Mouse (Mus musculus) cerebellum, postnatal 25 days (tissue): ENCODE results near the gene Trp53i13.
"Not testable (repeated sequence)": the region's sequence is repeated elsewhere in the genome, so short reads cannot be mapped to it uniquely, and the experiment has no call there.

Experiments
- DNase-seq, 2 experiments: peaks; one replicate each; pipeline ENCODE4 v3.0.0; 2021; ENCODE audit warnings: mixed read lengths in 2 of 2

Gene Trp53i13

GRCm38 (mm10) chr11:77515637-77516552 is at the start of gene Trp53i13:
Gene Trp53i13 (minus strand): TSS chr11:77515980.
- DNase-seq, result no peak

GRCm38 (mm10) chr11:77545261-77545660 is 29.5 kb upstream of the Trp53i13 start:
- DNase-seq, result no peak

GRCm38 (mm10) chr11:77532202-77532846 is 16.5 kb upstream of the Trp53i13 start:
- no peak for DNase-seq

GRCm38 (mm10) chr11:77530862-77531261 is 15.1 kb upstream of the Trp53i13 start:
- DNase-seq, result no peak

GRCm38 (mm10) chr11:77529644-77530043 is 13.9 kb upstream of the Trp53i13 start:
- DNase-seq, result no peak

- DNase-seq, result not testable (repeated sequence)
Observed at GRCm38 (mm10) chr11:77528420-77528819, 12.6 kb upstream of the Trp53i13 start.

GRCm38 (mm10) chr11:77525804-77526486 is 10.2 kb upstream of the Trp53i13 start:
- no peak for DNase-seq

GRCm38 (mm10) chr11:77520601-77521529 is 5.1 kb upstream of the Trp53i13 start:
- peak in 1 of 2 experiments; percentile 12 for DNase-seq

- peak in 1 of 2 experiments; percentile 7 for DNase-seq
Observed at GRCm38 (mm10) chr11:77519043-77519442, 3.3 kb upstream of the Trp53i13 start, which contains the start of gene Gm10392. Gene Gm10392 (minus strand): TSS chr11:77519198.

- peak in 1 of 2 experiments; percentile 10 for DNase-seq
Observed at GRCm38 (mm10) chr11:77518051-77518798, 2.4 kb upstream of the Trp53i13 start.

- DNase-seq, result no peak
Observed at GRCm38 (mm10) chr11:77516553-77517425, 1.0 kb upstream of the Trp53i13 start.

- peak; percentile 64 to 71 for DNase-seq
Observed at GRCm38 (mm10) chr11:77514832-77515636, 746 bp downstream of the Trp53i13 start, which contains the start of gene Abhd15. Gene Abhd15 (plus strand): TSS chr11:77515121.

- peak in 1 of 2 experiments; percentile 24 for DNase-seq
Observed at GRCm38 (mm10) chr11:77514281-77514831, 1.4 kb downstream of the Trp53i13 start.

- DNase-seq, result peak in 1 of 2 experiments; percentile 17
Observed at GRCm38 (mm10) chr11:77513811-77514170, 2.0 kb downstream of the Trp53i13 start.

- DNase-seq, result peak; percentile 85 to 94
Observed at GRCm38 (mm10) chr11:77512891-77513810, 2.6 kb downstream of the Trp53i13 start.

- no peak for DNase-seq
Observed at GRCm38 (mm10) chr11:77511336-77511735, 4.4 kb downstream of the Trp53i13 start.
